Mouse (Mus musculus) frontal cortex, postnatal 10 days (tissue): ENCODE results near the gene Tmem80.

ENCODE experiments used
- DNase-seq, 2 experiments: peaks; one replicate each; pipeline ENCODE4 v3.0.0; 2022; ENCODE audit warnings: low spot score in 2 of 2, mixed read lengths in 1 of 2

Gene Tmem80

DNA sequence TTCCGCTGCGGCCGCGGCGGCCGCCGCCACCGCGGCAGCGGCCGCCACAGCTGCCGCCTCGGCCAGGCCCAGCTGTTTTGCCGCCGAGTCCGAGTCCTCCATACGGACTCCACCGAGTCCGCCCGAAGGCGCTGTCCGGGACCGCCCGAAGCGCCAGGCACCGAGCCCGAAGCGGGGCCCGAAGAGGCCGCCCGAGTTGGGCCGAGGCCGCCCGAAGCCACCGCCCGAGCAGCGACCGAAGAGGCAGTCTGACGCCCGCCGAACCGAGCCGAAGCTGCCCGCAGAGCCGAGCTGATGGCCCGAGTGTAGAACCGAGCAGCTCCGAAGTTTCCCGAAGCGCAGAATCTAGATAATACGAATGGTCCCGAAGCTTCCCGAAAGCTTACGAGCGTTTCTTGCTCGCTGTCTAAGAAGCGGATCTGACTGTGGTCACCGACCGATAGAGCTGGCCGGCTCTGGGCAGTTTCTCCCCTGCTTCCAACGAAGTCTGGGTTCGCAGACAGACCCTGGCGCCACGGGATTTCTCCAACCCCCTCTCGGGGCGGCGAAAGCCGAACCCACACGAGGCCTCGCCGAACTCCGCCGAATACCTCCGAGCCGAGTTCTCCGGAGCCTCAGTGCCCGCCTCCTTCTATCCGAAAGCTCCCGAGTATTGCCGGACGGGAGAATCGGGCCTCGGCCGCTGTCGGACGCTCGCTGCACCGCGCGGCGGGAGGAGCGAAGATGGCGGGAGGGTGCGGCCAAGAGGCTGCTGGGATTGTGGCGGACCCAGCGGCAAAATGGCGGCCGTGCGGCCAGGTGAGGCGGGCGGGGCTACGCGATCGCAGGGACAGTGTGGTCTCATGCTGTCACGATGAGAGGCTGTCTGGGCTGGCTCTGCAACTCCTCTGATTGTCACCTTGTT is at the start of gene Tmem80, which contains the start of gene Deaf1:
Tmem80 (plus strand) TSS at position 271 of the 904 bp plus-strand sequence.
Deaf1 (minus strand) TSS at position 222 of the 904 bp plus-strand sequence.
- peak; percentile 98 to 100 for DNase-seq

DNA sequence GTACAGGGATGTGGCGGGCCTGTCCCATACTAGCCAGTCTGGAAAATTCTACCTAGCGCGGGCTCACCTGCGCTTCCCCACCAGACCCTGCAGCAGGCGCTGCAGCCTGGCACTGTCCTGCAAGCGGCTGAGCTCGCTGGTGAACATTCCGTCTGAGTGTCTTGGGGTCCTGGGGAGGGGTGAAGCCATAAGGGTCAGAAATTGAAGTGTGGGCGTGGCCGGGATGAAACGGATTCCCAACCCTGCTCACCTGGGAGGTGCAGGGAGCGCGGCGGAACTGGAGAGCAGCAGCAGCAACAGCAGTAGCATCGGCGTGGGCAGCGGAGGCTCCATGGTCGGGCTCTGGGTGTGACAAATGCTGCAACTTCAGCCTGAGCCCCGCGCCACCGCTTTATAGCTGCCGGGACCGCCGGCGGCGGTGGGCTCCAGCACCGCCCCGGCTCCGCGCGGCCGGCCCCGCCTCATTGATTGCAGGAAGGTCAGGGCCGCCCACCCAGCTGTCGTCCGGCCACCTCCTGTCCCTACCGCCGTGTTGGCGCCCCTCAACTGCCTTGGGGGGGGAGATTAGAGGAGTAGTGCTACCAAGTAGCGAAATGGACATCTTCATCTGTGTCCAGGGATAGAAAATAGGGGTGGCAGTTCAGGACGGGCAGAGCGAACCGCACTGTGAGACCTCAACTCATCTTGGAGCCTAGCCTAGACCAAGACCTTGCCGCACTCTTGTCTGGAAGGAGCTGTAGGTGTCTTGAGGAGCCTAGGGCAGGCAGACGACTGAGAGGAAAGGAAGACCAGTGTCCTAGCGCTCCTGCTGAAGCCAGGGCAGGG is 48.6 kb upstream of the Tmem80 start, which contains the start of gene Sct:
Sct (minus strand) TSS at position 368 of the 825 bp plus-strand sequence.
- no peak for DNase-seq

DNA sequence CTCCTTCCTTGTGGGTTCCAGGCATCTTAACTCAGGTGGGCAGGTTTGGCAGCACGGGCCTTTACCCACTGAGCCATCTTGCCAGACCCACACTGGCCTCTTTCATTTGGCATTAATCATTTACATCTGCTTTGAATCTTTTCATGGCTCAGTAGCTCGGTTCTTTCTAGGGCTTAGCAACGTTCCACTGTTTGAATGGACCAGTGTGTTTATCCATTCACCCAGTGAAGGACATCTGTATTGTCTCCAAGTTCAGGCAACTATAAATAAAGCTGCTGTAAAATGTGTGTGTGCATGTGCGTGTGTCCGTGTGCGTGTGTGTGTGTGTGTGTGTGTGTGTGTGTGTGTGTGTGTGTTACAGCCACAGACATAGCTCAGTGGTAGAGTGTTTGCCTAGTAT is 46.1 kb upstream of the Tmem80 start:
- DNase-seq: no peak

DNA sequence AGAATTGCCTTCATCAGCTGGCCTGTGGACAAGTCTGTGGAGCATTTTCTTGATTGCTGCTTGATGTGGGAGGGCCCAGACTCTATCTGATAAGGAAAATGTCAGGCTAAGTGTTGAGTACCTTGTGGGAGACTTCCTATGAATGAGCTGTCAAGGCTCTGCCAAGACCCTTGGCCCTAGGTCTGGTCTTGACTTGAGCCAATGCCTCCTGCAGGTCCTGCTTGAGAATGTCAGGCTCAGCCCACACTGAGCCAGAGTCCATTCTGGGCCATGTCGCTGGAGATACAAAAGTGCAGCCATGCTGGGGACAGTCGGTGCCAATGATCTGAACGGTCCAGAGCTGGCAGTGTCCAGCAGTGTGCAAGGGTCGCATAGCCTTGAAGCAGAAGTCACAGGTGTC is 44.8 kb upstream of the Tmem80 start:
- no peak for DNase-seq

DNA sequence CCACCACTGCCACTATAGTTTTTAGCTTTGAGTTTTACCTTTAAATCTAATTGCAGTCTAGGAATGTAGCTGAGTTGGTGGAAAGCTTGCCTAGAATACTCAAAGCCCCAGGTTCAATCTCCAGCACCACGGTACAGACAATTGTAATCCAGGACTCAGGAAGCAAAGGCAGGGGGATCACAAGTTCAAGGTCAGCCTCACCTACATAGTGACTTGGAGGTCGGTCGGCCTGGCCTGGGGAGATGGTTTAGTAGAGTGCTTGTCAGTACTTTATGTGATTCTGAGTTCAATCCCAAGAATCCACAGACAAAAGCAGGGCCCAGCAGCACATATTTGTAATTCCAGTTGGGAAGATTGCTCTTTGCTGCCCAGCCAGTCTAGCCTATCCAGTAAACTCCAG is 39.5 kb upstream of the Tmem80 start:
- DNase-seq: no peak

DNA sequence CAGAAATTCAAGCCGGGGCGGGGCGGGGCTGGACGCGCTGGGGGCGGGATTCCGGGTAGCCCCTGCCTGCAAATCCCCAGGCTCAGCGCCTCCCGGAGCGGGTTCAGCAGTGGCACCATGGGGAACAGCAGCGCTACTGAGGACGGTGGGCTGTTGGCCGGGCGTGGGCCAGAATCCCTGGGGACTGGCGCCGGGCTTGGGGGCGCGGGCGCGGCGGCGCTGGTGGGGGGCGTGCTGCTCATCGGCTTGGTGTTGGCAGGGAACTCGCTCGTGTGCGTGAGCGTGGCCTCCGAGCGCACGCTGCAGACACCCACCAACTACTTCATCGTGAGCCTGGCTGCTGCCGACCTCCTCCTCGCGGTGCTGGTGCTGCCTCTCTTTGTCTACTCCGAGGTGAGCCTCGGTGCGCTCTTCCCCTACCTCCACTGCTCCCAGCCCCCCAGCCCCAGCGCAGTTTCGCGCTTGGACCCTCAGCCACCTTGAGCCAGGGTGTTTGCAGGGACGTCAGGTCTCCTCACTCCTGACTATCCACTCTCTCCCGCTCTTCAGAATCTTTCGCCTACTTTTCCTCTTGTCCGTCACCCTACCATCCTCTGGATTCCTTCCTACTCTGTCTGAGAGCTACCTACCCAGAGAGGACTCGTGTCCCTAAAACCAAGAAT is 35.5 kb upstream of the Tmem80 start, which contains the start of gene Drd4:
Drd4 (plus strand) TSS at position 86 of the 662 bp plus-strand sequence.
- no peak for DNase-seq

DNA sequence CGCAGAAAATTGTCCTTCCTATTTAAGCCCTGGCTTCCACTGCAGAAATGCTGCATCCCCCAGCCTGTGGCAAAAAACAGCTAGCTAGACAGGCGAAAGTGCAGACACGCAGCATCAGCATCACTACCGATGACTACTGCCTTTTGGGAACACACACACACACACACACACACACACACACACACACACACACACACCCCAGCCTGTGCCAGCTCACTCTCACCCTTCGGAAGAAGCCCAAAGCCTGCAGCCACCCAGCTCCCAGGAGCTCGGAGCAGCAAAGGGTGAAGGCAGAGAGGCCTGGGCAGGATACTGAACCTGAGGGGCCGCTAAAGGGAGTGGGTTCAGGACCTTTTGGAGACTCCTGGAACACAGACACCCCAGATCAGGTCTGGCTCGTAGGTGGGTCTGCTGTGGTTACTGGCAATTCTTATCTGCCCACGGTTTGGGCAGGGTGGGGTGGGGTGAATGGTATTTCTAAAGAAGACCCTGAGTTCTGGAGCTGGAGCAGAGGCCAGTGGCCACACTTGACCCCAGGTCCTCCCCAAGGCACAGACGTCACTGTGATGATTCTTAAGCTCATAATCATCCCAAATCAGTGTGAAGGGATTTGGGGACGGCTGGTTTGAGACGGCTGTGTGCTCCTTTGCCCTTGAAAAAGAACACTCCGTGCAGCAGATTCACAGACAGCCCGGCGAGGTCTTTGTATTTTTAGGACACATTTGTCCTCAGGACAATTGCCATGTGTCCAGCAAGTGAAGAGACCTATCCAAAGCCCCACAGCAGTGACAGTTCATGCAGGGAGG is 34.8 kb upstream of the Tmem80 start:
- no peak for DNase-seq

DNA sequence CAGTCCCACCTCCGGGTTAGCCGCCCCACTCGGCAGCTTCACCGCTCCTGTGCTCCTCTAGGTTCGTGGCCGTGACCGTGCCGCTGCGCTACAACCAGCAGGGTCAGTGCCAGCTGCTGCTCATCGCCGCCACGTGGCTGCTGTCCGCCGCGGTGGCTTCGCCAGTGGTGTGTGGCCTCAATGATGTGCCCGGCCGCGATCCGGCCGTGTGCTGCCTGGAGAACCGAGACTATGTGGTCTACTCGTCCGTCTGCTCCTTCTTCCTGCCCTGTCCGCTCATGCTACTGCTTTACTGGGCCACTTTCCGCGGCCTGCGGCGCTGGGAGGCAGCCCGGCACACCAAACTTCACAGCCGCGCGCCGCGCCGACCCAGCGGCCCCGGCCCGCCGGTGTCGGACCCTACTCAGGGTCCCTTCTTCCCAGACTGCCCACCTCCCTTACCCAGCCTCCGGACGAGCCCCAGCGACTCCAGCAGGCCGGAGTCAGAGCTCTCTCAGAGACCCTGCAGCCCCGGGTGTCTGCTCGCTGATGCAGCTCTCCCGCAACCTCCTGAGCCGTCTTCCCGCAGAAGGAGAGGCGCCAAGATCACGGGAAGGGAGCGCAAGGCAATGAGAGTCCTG is 33.6 kb upstream of the Tmem80 start:
- DNase-seq: no peak

DNA sequence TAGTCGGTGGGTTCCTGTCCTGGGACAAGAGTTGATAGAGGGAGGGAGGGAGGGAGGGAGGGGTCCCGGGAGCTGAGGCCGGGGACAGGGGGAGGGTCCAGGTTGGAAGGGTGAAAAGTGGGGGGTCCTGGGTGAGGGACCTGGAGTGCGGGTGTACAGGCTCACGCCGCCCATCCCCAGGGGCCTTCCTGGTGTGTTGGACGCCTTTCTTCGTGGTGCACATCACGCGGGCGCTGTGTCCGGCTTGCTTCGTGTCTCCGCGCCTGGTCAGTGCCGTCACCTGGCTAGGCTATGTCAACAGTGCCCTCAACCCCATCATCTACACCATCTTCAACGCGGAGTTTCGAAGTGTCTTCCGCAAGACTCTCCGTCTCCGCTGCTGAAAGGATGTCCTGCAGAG is 33.1 kb upstream of the Tmem80 start:
- no peak for DNase-seq

DNA sequence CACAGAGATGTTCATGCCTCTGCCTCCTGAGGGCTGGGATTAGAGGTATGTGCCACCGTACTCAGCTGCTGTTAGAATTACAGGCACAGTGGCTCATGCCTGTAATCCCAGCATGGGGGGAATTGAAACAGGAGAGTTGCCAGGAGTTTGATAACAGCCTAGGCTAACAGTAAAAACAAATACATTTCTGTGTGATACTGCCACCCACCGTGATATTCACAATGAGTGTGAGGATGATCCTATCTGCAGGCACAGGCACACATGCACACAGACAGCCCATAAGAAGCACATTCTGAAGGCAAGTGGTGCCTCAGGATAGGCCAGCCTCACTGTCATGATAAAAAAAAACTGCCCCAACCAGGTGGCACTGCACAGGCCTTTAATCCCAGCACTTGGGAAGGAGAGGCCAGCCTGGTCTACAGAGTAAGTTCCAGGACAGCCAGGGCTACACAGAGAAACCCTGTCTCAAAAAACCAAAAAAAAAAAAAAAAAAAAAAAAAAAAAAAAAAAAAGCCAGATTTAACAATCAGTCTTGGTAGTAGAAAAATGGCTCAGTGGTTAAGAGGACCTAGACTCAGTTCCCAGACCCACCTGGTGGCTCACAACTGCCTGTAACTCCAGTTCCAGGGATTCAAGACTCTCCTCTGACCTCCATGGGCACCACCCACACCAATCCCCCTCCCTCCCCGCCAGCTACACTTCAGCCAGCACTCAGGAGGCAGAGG is 29.5 kb upstream of the Tmem80 start:
- no peak for DNase-seq

DNA sequence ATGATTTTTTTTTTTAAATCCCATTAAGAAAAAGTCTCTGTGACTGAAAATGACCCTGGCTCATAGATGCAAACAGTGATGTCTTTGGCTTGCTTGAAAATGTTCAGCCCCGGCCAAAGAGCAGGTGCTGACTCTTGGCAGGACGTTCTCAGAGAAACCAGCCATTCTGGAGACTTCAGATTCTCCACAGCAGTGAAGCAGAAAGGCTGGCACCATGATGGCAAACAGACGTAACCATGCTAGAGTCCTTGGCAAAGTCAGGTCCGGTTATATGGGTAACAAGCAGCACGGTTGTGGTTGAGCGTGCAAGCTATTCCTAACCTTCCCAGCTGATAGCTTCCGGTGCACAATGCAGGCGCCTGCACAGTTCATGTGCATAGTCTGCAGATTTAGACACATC is 28.4 kb upstream of the Tmem80 start:
- no peak for DNase-seq

DNA sequence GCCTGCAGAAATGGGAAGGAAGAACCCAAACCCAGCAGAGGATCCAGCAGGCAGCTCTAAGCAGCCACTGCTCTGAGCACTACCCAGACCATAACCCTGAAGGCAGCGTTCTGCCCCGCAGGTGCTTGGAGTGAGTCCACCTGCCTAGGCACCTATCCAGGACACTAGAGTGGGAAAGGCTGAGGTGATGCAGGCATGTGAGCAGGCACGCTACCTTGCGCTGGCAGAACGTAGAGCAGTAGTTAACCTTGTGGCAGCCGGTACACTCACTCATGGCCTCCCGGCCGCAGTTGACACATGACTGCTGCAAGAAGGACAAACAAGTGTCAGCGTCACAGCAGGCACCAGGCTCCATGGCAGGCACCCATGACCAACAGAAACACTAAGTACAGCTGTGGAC is 26.2 kb upstream of the Tmem80 start:
- no peak for DNase-seq

DNA sequence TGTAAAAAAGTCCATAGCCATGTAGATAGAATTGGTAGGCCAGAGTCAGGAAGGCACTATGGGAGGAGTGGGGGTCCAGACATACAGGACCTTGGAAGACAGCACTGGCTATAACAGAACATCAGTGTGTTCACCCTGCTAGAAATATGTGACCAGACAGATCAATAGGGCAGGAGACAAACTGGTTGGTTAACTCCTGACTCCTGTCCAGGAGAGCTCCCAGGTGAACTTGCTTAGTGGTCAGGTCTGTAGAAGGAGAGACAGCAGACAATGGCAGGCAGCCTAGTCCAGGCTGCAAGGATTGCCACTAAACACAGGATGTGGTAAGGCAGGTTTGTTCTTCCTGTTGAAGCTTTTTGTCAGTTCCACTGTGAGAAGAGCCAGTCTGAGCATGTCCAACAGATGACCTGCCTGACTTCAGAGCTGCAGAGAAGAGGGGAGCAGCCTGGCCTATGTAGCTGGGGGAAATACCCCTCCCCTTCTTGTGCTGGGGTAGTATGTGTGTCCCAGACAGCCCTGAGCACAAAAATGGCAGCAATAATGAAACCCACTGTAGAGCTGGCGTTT is 24.8 kb upstream of the Tmem80 start:
- DNase-seq: no peak

DNA sequence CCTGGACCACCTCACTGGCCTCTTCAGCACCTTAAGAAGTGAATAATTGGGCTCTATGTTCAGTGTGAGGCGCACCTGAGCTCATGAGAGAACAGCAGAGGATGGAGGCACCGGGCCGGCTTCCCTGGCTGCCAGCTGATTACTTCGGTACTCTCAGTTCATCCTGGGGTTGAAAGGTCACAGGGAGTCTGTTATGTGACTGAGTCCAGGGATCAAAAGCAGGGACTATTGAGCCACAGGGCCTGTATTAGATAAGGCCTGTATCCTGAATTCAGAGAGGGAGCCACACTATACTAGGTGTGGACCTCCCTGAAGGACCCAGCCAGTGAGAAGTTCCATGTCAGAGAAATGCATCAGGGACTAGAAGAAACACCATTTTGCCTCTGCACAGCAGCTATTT is 23.0 kb upstream of the Tmem80 start:
- DNase-seq: no peak

DNA sequence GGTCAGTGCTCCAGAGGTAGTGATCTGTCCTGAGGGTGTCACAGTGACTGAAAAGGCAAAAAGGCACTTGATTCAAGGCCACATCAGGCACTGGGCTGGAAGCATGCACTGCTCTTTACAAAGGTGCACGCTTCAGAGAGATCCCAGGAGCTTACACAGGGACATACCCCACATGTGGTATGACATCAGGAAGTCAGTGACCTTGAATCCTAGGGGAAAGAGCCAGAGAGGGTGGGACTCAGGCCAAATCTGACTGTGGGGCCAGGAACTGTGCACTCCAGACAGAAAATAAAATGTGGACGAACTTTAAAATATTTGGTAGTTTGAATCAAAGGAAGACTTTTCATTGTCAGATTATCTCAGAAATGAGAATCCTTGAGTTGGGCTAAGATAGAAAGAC is 13.1 kb upstream of the Tmem80 start:
- no peak for DNase-seq

DNA sequence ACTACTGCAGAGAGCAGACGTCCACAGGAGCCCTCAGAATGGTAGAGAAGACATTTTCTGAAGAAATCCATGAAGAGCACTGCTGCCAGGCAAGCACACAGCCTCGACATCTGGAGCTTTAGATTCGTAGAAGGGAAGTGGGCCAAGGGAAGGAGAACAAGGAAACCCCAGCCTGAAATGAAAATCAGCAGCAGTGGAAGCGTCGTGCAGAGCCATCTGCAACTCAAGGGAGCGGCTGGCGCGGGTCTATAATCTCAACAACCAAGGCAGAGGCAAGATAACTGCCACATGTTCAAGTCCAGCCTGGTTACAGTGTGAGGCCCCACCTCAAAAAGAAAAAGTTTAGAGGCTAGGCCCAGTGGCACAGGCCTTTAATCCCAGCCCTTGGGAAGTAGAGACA is 12.5 kb upstream of the Tmem80 start:
- DNase-seq: no peak

DNA sequence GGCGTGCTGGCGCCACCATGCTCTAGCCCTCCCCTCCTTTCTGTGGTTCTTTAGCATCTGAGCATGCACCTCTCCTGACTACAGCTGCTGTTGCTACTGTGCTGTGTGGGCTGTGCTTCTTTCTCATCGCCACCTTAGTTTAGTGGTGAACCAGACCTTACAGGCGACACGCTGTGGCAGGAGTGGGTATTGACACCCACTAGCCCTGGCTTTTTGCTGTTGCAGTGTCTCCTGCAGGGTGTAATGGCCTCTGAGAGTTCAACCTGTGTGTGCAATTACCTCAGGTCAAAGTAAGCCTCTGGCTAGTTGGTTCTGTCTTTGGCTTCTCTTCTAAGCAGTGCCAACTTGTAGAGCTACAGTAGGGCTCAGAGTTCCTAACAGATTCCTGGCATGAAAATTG is 11.6 kb upstream of the Tmem80 start:
- DNase-seq: no peak

DNA sequence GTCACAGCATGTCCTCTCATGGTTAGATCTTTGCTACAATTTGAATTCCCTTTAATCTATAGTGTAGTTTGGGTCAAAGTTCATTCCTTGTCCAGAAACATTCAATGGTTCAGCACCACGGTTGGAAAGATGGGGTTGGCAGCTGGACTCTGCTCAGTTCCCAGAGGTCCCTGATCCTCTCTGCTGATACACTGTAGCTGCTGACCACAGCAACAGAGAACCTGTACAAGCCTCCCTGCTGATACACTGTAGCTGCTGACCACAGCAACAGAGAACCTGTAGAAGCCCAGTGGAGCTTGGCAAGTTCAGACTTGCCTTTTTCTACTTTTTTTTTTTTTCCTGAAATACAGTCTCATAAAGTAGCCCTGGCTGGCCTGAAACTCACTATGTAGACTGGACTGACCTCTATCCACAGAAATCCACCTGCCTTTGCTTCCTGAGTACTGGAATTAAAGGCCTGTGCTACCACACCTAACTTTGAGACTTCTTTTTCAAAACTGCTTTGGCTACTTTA is 9.9 kb upstream of the Tmem80 start:
- no peak for DNase-seq

DNA sequence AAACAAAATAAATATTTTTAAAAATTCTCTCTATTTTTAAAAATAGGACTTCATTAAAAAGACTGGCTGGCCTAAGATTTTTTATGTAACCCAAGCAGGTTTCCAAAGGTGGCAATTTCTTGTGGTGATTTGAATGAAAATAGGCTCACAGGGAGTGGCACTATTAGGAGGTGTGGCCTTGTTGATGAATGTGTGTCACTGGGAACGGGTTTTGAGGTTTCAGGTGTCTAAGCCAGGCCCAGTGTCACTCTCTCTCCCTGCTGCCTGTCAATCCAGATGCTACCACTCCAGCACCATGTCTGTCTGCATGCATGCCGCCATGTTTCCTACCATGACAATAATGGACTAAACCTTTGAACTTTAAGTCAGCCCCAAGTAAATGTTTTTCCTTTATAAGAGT is 8.1 kb upstream of the Tmem80 start:
- DNase-seq: no peak

DNA sequence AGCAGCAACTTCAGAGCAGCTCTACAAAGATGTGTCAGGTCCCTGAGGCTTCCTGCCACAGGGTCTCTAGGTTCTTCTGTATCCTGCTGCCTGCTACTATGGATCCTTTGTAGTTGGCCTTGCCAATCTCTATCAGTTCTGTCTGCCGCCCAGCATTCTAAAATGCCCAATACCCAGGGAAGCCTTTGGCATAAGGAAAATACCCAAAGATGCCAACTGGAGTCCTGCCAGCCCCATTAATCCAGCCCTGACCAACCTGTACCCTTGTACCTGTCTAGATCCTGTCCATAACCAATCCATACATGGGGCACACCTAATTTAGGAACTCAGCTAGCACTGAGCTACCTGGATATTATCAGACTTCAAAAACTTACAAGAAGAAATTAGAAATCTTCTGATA is 2.9 kb upstream of the Tmem80 start:
- no peak for DNase-seq
